Mouse (Mus musculus): ENCODE data around the gene Mmadhc. TPM values are rescaled to one million over a fixed set of nuclear protein-coding genes. Genes with fewer than 3 reads are reported as not detected.

The Mmadhc gene
- polyA plus RNA-seq, 1 experiment from 2014 or later: 169 TPM

DNA sequence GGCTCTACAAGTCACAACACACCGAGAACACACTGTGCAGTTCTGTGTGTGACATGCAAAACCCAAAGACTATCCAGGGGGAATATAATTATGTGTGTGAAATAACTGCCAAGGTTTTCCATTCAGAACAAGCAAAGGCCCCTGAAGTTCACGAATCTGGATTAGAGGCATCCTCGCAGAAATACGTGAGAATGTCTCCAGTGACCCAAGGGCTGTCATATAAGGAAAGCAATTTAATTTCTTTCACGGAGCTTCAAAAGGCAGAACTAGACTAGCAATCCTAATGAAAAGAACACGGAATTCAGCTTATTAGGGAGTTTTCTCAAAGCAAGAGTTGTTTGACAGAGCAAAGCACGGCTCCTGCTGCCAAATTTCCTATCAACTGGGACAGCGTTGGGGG, 63.1 kb downstream of the Mmadhc start:
- H3K9me3 ChIP-seq (replicated peaks): no peaks in the 10 kb centered on the region
- H3K27me3 ChIP-seq (ENCODE audit: low read depth, poor library complexity, severe bottlenecking): no peaks in the 10 kb centered on the region
- H3K4me3 ChIP-seq: no peak overlapping the region
- H3K36me3 ChIP-seq: no peaks in the 10 kb centered on the region
- H3K4me1 ChIP-seq: no peaks in the 10 kb centered on the region
- H3K27ac ChIP-seq: no peak overlapping the region
- 87% methylated on average over 8 of the region's 8 CpGs for WGBS
- DNase-seq (ENCODE audit: low spot score): no peak

Other genes starting within 250 kb of the Mmadhc start
- gene Lypd6, start 230.4 kb downstream of the Mmadhc start, polyA plus RNA-seq (2016; fragmentation: Nextera tagmentation; extraction: Ambion mirVana): 4.6 and 5.8 TPM in 2 replicates

All from limb, embryonic 10.5 days (tissue).